Mouse (Mus musculus) heart, embryonic 11.5 days (tissue): ENCODE data around the gene Cyp17a1. TPM values are rescaled to one million over a fixed set of nuclear protein-coding genes. Genes with fewer than 3 reads are reported as not detected.
A peak's percentile ranks its signal among the peaks of the same experiment; 100 is the strongest.

Experiments
- ATAC-seq: fragments of 200-750 bp; cut with Nextera tagmentation; replicated peaks from 2 replicates; pipeline ENCODE4 v1.8.0; 2017; ENCODE audit warnings: moderate library complexity; ENCODE audit not compliant: insufficient number of reproducible peaks, low FRiP score, low TSS enrichment
- H3K27ac ChIP-seq: fragments of 300-500 bp; sonication (generic); 2 replicates; pipeline ENCODE4 v1.5.1; 2014; ENCODE audit warnings: mild to moderate bottlenecking, low read depth, low read length
- H3K27me3 ChIP-seq: fragments of 300-500 bp; sonication (generic); 2 replicates; pipeline ENCODE4 v1.6.1; 2014; ENCODE audit warnings: mild to moderate bottlenecking, low read length, mixed read lengths; ENCODE audit not compliant: control insufficient read depth, insufficient read depth
- H3K36me3 ChIP-seq: fragments of 300-500 bp; sonication (generic); 2 replicates; pipeline ENCODE4 v1.6.1; 2014; ENCODE audit warnings: mild to moderate bottlenecking, low read length, moderate library complexity, mixed read lengths; ENCODE audit not compliant: control insufficient read depth, insufficient read depth
- H3K4me1 ChIP-seq: fragments of 300-500 bp; sonication (generic); 2 replicates; pipeline ENCODE4 v1.6.1; 2014; ENCODE audit warnings: low read length; ENCODE audit not compliant: control insufficient read depth, insufficient read depth
- H3K4me2 ChIP-seq: fragments of 300-500 bp; sonication (generic); 2 replicates; pipeline ENCODE4 v1.6.1; 2014; ENCODE audit warnings: mild to moderate bottlenecking, moderate library complexity
- H3K4me3 ChIP-seq: fragments of 300-500 bp; sonication (generic); 2 replicates; pipeline ENCODE4 v1.5.1; 2014; ENCODE audit warnings: low read depth, low read length
- H3K9ac ChIP-seq: fragments of 300-500 bp; sonication (generic); 2 replicates; pipeline ENCODE4 v1.6.1; 2014; ENCODE audit warnings: mild to moderate bottlenecking, low read depth, low read length, moderate library complexity
- H3K9me3 ChIP-seq: fragments of 300-500 bp; sonication (generic); replicated peaks from 2 replicates; pipeline ENCODE4 v1.6.1; 2016; ENCODE audit warnings: low read length; ENCODE audit not compliant: control insufficient read depth
- WGBS: fragments of 180-500 bp; shearing (Covaris S2); extraction: QIAGEN DNeasy Blood & Tissue Kit; methylation state at CpG from one replicate; pipeline ENCODE4 v1.1.7; 2014; ENCODE audit not compliant: insufficient replicate concordance; 5-methylcytosine and 5-hydroxymethylcytosine counted together
- polyA plus RNA-seq: library from polyadenylated mRNA; unstranded; fragments of >200 nt; fragmentation: Nextera tagmentation; extraction: Ambion mirVana; gene quantifications from 2 replicates; pipeline ENCODE4 v1.2.1, GENCODE M21; 2014

Gene Cyp17a1
- polyA plus RNA-seq = 0.97 and 1.1 TPM in 2 replicates

DNA sequence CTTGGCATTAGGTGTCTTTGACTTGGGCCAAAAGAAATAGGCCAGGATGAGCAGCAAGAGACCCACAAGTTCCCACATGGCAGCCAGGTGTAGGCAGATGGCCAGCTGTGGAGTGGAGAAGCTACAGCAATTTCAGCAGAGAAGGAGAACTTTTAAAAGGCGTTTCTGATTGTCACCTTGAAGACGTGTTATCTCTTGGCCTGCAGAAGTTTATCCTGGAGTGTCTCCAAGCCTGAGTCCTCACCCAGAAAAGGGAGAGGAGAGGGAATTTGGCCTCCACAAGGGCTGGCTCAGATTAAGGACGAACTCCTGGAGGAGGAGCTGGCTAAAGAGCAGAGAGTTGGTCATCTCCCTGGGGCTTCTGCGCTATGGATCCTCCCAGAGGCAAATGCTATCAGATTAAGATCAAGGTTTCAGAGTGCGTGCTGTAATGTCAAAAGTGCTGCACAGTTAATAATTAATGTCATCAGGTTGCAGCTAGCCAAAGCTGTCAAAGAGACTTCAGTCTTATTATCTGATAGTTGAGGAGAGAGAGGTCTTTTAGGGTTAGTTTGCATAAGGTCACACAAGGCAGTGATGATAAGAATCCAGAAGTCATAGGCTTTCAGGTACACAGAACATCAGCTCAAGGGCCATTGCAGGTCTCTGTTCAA is at the start of gene Cyp17a1:
Gene Cyp17a1, minus strand, starts transcription at position 407 of the 653 bp plus-strand sequence.
- Histone ChIP-seq H3K9me3 (no peaks in the 10 kb centered on the region), H3K4me3 (no peak within 1 kb of the TSS), H3K27me3 (peaks cover 12% of the 10 kb centered on the region; the same call in 1 of the 2 replicates), H3K36me3 (no peaks in the 10 kb centered on the region), H3K4me1 (peaks cover 10% of the 10 kb centered on the region), H3K27ac (no peak within 1 kb of the TSS), H3K4me2 (no peak within 1 kb of the TSS), H3K9ac (0 out of 2 replicates have a peak within 1 kb of the TSS, but pooled peaks have one; percentile 16)
- no peak for ATAC-seq
- 47% methylated on average over 5 of the region's 5 CpGs for WGBS

DNA sequence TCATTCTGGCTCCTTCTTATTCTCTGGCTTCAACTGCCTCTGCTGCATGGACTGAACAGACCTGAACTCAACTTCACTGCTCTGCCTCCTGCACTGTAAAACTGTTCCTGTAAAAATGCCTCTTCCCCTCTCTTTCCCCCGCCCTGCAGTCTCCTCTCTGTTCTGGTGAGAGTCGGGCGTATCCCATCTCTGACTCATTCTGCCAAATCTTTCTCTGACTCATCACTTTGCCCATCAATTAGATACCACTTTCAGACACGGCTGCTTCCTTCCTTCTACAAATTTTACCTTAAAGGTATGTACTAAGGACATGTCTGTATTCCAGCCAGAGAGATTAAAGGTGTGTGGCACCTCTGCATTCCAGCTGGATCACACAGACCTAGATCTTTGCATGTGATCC is 45.2 kb upstream of the Cyp17a1 start:
- no peak for ATAC-seq
- H3K4me1 ChIP-seq = 0 out of 2 replicates have a peak, but pooled peaks cover 2% of the 10 kb centered on the region
- 75% methylated on average over 4 of the region's 4 CpGs for WGBS
- H3K9me3 ChIP-seq = no peaks in the 10 kb centered on the region
- H3K4me2 ChIP-seq = no peak overlapping the region
- H3K4me3 ChIP-seq = no peak overlapping the region
- no peak overlapping the region for H3K9ac ChIP-seq
- no peak overlapping the region for H3K27ac ChIP-seq
- H3K27me3 ChIP-seq = no peaks in the 10 kb centered on the region
- peaks cover 15% of the 10 kb centered on the region for H3K36me3 ChIP-seq

DNA sequence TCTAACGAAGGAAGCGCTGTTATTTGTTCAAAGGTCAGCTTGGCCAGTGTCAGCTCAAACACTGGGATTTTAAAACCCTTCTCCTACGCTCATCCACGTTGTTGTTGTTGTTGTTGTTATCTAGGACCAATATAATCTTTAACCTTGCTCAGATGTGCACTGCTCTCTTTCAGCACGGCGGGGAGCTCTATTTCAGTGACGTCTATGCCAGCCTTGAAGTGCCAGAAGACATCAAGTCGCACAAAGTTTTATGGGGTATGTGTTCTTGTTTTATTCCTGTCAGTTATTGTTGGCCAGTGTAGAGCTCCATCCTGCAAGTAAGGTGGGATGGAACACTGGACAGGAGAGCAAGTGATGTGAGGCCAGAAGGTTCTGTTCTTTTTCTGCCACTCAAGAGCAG is 42.0 kb upstream of the Cyp17a1 start:
- no peak overlapping the region for H3K9ac ChIP-seq
- no peaks in the 10 kb centered on the region for H3K9me3 ChIP-seq
- H3K36me3 ChIP-seq = peaks cover 9% of the 10 kb centered on the region
- no peak for ATAC-seq
- no peak overlapping the region for H3K4me2 ChIP-seq
- no peaks in the 10 kb centered on the region for H3K4me1 ChIP-seq
- H3K4me3 ChIP-seq = no peak overlapping the region
- WGBS = 87% methylated on average over 8 of the region's 8 CpGs
- H3K27me3 ChIP-seq = no peaks in the 10 kb centered on the region
- no peak overlapping the region for H3K27ac ChIP-seq

DNA sequence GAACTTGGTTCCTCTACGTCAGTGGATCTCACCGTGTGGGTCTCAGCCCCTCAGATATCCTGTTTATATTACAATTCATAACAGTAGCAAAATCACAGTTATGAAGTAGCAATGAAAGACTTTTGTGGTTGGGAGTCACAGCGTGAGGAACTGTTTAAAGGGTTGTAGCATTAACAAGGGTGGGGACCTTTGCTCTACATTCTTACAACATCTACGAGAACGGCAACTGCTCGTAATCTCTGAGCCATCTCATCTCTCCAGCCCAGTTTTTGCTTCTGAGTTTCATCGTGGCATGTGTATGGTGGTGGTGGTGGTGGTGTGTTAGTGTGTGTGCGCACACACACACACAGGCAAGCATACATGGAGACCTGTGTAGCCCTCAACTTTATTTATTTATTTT is 41.3 kb upstream of the Cyp17a1 start:
- Histone ChIP-seq H3K27me3 (no peaks in the 10 kb centered on the region), H3K9me3 (no peaks in the 10 kb centered on the region), H3K4me2 (no peak overlapping the region), H3K4me1 (no peaks in the 10 kb centered on the region), H3K9ac (no peak overlapping the region), H3K4me3 (no peak overlapping the region), H3K36me3 (peaks cover 7% of the 10 kb centered on the region), H3K27ac (no peak overlapping the region)
- no peak for ATAC-seq
- WGBS = 88% methylated on average over 8 of the region's 8 CpGs

DNA sequence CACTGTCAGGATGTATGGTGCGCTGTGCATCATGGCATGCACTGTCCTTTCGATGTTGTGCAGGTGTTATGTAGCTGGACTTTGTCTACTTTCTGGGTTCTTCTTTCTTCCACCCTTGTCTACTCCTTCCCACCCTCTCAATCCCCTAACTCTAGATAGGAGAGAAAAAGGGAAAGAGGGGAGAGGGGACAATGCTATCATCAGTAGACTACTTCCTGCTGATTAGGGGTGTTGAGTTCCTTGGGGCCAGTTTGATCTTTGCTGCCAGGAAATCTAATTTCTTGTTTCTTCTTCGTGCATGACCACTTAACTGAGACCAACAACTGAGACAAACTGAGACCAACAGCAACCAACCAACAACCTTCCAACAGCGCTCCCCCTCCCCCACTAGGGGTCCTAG is 37.6 kb upstream of the Cyp17a1 start:
- H3K9me3 ChIP-seq = no peaks in the 10 kb centered on the region
- ATAC-seq = no peak
- H3K27me3 ChIP-seq = no peaks in the 10 kb centered on the region
- no peak overlapping the region for H3K4me2 ChIP-seq
- 73% methylated on average over 4 of the region's 4 CpGs for WGBS
- no peak overlapping the region for H3K9ac ChIP-seq
- no peak overlapping the region for H3K27ac ChIP-seq
- peaks cover 3% of the 10 kb centered on the region; the same call in 1 of the 2 replicates for H3K36me3 ChIP-seq
- no peak overlapping the region for H3K4me3 ChIP-seq
- H3K4me1 ChIP-seq = peaks cover 8% of the 10 kb centered on the region

DNA sequence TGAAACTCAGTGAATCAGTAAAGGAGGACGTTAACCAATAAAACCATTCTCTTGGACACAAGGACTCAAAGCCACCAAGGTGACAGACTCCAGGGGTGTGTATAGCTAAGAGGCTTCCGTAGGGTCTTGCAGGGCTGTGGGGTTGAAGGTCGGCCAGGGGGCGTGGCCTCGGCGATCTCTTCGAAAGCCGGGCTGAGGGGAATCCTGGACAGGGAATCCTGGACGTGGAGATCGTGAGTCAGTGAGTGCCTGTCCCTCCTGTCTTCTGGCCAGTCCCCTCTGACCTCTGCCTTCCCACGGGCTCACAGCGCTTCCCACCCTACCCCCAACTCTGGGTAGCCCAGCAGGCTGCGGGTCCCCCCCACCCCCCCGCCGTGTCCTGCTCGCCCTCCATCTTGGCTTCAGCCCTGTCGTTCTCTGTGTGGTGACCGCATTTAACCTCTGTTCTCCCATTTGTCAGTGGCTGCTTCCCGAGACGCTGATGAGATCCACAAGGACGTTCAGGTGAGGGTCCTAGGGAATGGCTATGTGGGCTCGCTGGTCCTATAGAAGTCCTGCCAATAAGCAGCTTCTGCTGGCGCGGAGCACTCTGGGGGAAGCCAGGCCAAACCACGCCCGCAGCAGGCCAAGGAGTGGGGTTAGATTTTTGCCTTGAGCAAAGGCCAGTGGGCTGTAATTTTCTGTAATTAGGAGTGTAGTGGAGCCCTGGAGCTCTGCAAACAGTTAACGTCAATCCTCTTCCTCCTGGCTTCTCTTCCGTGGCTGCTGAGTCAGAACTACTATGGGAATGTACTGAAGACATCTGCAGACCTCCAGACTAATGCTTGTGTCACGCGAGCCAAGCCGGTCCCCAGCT is 34.6 kb upstream of the Cyp17a1 start, which contains the start of gene As3mt:
Gene As3mt, plus strand, starts transcription at position 163 of the 856 bp plus-strand sequence.
- Histone ChIP-seq H3K27ac (0 out of 2 replicates have a peak within 1 kb of the TSS, but pooled peaks have one; percentile 38), H3K9me3 (no peaks in the 10 kb centered on the region), H3K4me3 (peak within 1 kb of the TSS; percentile 57)

DNA sequence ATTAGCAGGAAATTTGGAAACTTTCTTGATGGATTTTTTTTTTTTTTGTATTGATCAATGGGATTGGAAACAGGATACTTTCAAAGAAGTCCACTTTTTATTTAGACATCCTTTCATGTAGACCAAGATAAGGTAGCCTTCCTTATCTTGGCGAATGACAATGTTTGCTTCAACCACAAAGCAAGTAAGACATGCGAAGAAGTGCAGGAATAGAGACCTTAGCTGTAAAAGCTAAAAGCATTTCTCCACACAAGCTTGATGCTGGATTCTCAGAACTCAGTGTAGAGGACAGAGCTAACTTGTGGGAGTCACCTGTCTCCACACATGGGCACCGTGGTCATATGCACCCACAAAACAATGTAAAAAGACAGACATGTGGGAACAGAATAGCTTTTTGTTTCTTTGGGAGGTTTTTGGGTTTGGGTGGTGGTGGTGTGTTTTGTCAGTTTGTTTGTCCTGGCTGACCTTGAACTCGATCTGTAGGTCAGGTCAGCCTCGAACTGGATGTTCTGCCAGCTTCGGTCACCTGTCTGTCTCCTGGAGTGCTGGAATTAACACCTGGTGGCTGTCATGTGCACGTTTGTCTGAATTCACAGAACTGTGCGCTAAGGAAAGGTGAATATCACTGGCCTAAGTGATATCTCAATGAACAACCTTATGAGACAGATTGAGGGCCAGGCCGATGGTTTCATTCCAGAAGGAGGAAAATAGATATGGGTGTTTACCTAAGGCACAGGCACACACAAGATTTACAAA is 33.7 kb upstream of the Cyp17a1 start:
- H3K4me2 ChIP-seq = peak overlapping the region; percentile 74
- H3K27ac ChIP-seq = no peak overlapping the region

More for the DNA sequence above, 34.6 kb upstream of the Cyp17a1 start, which contains the start of gene As3mt:
- peak; percentile 81 for ATAC-seq
- 10% methylated on average over 31 of the region's 31 CpGs for WGBS
- H3K4me1 ChIP-seq = peaks cover 8% of the 10 kb centered on the region
- H3K27me3 ChIP-seq = no peaks in the 10 kb centered on the region
- H3K36me3 ChIP-seq = no peaks in the 10 kb centered on the region; the same call in 1 of the 2 replicates
- peak within 1 kb of the TSS; percentile 74 for H3K4me2 ChIP-seq
- peak within 1 kb of the TSS; percentile 79 for H3K9ac ChIP-seq

More for the DNA sequence above, 33.7 kb upstream of the Cyp17a1 start:
- Histone ChIP-seq H3K9ac (peak overlapping the region; percentile 79), H3K36me3 (no peaks in the 10 kb centered on the region; the same call in 1 of the 2 replicates), H3K4me3 (peak overlapping the region; percentile 57), H3K9me3 (no peaks in the 10 kb centered on the region), H3K27me3 (no peaks in the 10 kb centered on the region), H3K4me1 (peaks cover 8% of the 10 kb centered on the region)
- WGBS = 55% methylated on average over 9 of the region's 9 CpGs
- no peak for ATAC-seq
